Mouse (Mus musculus) ES-E14 (cell line): Measurements from ENCODE around the gene Scn1b.

Experiments
- CHD2 ChIP-seq: IDR thresholded peaks from 2 replicates; pipeline ENCODE4 v1.6.1; 2014; ENCODE audit warnings: mild to moderate bottlenecking, low read depth, low read length, inconsistent platforms
- HCFC1 ChIP-seq: IDR thresholded peaks from 2 replicates; pipeline ENCODE4 v1.6.1; 2012; ENCODE audit warnings: low read length, inconsistent platforms, borderline replicate concordance; ENCODE audit not compliant: insufficient read depth
- MAFK ChIP-seq: IDR thresholded peaks from 2 replicates; pipeline ENCODE4 v1.6.1; 2014; ENCODE audit warnings: mild to moderate bottlenecking, low read depth, low read length, inconsistent platforms; ENCODE audit not compliant: insufficient read depth
- ZNF384 ChIP-seq: IDR thresholded peaks from 2 replicates; pipeline ENCODE4 v1.6.1; 2012; ENCODE audit warnings: low read depth, low read length, inconsistent platforms

DNA sequence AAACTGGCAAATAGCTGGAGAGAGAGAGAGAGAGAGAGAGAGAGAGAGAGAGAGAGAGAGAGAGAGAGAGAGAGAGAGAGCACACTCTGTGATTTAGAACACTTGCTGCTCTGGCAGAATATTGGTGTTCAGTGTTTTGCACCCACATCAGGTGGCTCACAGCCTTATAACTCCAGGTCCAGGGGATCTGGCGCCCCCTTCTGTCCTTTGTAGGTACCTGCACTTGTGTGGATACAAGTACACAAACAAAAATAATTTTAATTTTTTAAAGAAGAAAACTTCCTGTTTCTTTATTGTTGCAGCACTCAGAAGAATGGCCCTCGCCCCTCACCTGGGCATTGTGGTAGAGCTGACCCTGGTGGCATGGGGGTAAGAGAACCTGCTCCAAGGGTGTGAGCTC lies 45.4 kb upstream of the Scn1b start:
- TF ChIP-seq HCFC1 (no peak), MAFK (no peak), CHD2 (no peak), ZNF384 (no peak)
